Mouse (Mus musculus) megakaryocyte, embryonic 14.5 days (primary cell): ENCODE results near the gene Mtss1l.

ENCODE experiments used
- FLI1 ChIP-seq: IDR thresholded peaks from 2 replicates; pipeline ENCODE4 v1.6.1; 2012; ENCODE audit warnings: low read length, inconsistent platforms, mixed read lengths
- GATA1 ChIP-seq: IDR thresholded peaks from 3 replicates; pipeline ENCODE4 v1.6.1; 2012; ENCODE audit warnings: mixed read lengths, low read length, inconsistent platforms, borderline replicate concordance

DNA sequence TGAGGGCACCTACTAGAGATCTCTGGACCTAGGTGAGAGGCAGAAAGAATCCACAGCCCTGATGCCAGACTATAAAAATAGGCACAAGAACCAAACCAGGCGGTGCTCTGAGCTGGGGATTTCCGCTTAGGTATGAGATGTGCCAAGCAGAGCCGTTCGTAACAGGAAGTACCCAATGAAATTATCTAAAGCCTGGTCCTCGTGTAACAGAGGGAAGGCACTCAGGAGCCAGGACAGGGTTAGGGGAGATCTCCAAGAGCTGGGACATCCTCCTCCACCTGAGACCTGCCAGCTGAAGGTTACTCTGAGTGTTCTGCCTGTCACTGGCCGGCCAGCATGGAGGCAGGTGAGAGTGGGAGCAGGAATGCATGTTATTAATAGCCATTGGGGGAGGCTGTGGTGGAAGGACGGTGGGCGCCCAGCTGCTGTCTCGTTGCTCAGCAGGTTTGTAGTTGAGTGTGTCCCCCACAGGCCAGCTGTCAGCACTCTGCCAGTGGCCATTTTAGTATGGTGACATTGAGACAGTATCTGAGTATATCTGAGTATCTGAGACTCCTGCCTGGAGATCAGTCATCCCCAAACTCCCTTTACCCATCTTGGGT lies 17.7 kb upstream of the Mtss1l start:
- TF ChIP-seq FLI1, result no peak
- no peak for TF ChIP-seq GATA1
